Mouse (Mus musculus): ENCODE data around the gene Sema3f. TPM values are rescaled to one million over a fixed set of nuclear protein-coding genes. Genes with fewer than 3 reads are reported as not detected.

The Sema3f gene
- polyA plus RNA-seq, 1 experiment from 2014 or later, result 11.9 TPM

GRCm38 (mm10) chr9:107706781-107707211 lies 3.5 kb downstream of the Sema3f start:
- Histone ChIP-seq H3K27me3 (ENCODE audit: control insufficient read depth, insufficient read depth, low read length) (0 out of 2 replicates have a peak, but pooled peaks cover 2% of the 10 kb centered on the region), H3K9ac (ENCODE audit: low read length) (peak overlapping the region; percentile 84), H3K9me3 (ENCODE audit: control insufficient read depth, low read length) (no peaks in the 10 kb centered on the region), H3K36me3 (ENCODE audit: control insufficient read depth, insufficient read depth, low read length) (no peaks in the 10 kb centered on the region), H3K4me2 (peak overlapping the region; percentile 98), H3K4me1 (ENCODE audit: control insufficient read depth, insufficient read depth, low read length) (peaks cover 38% of the 10 kb centered on the region), H3K4me3 (ENCODE audit: low read depth, low read length) (peak overlapping the region; percentile 79), H3K27ac (ENCODE audit: low read depth, low read length) (peak overlapping the region; percentile 69)
- whole genome bisulfite sequencing, result under 1% methylated on average over 14 of the region's 14 CpGs
- 0 out of 2 replicates have a peak, but pooled peaks have one; percentile 5 for ATAC-seq (ENCODE audit: low FRiP score)
- peak; percentile 93 for DNase-seq (ENCODE audit: low spot score, missing footprints)

- H3K9ac ChIP-seq (ENCODE audit: low read length), result no peak overlapping the region
- H3K4me1 ChIP-seq (ENCODE audit: control insufficient read depth, insufficient read depth, low read length), result peaks cover 56% of the 10 kb centered on the region
- H3K4me3 ChIP-seq (ENCODE audit: low read depth, low read length), result no peak overlapping the region
- H3K27me3 ChIP-seq (ENCODE audit: control insufficient read depth, insufficient read depth, low read length), result 0 out of 2 replicates have a peak, but pooled peaks cover under 1% of the 10 kb centered on the region
- no peaks in the 10 kb centered on the region for H3K9me3 ChIP-seq (ENCODE audit: control insufficient read depth, low read length)
- H3K27ac ChIP-seq (ENCODE audit: low read depth, low read length), result no peak overlapping the region
- no peak for ATAC-seq (ENCODE audit: low FRiP score)
- peak; percentile 77 for DNase-seq (ENCODE audit: low spot score, missing footprints)
- H3K4me2 ChIP-seq, result no peak overlapping the region
- WGBS, result 66% methylated on average over 14 of the region's 14 CpGs
- H3K36me3 ChIP-seq (ENCODE audit: control insufficient read depth, insufficient read depth, low read length), result no peaks in the 10 kb centered on the region; the same call in 1 of the 2 replicates
Observed at GRCm38 (mm10) chr9:107703337-107704122, 6.7 kb downstream of the Sema3f start.

- no peak for ATAC-seq (ENCODE audit: low FRiP score)
- H3K4me2 ChIP-seq, result no peak overlapping the region
- no peak for DNase-seq (ENCODE audit: low spot score, missing footprints)
- H3K9me3 ChIP-seq (ENCODE audit: control insufficient read depth, low read length), result no peaks in the 10 kb centered on the region
- no peak overlapping the region for H3K27ac ChIP-seq (ENCODE audit: low read depth, low read length)
- H3K4me3 ChIP-seq (ENCODE audit: low read depth, low read length), result no peak overlapping the region
- 82% methylated on average over 3 of the region's 3 CpGs for WGBS
- H3K36me3 ChIP-seq (ENCODE audit: control insufficient read depth, insufficient read depth, low read length), result no peaks in the 10 kb centered on the region; the same call in 1 of the 2 replicates
- H3K4me1 ChIP-seq (ENCODE audit: control insufficient read depth, insufficient read depth, low read length), result peaks cover 60% of the 10 kb centered on the region
- no peaks in the 10 kb centered on the region for H3K27me3 ChIP-seq (ENCODE audit: control insufficient read depth, insufficient read depth, low read length)
- H3K9ac ChIP-seq (ENCODE audit: low read length), result no peak overlapping the region
Observed at GRCm38 (mm10) chr9:107702606-107703185, 7.6 kb downstream of the Sema3f start.

- H3K4me3 ChIP-seq (ENCODE audit: low read depth, low read length), result no peak overlapping the region
- no peaks in the 10 kb centered on the region for H3K9me3 ChIP-seq (ENCODE audit: control insufficient read depth, low read length)
- DNase-seq (ENCODE audit: low spot score, missing footprints) (no peak), ATAC-seq (ENCODE audit: low FRiP score) (no peak)
- peaks cover 60% of the 10 kb centered on the region for H3K4me1 ChIP-seq (ENCODE audit: control insufficient read depth, insufficient read depth, low read length)
- H3K27ac ChIP-seq (ENCODE audit: low read depth, low read length), result no peak overlapping the region
- no peaks in the 10 kb centered on the region for H3K27me3 ChIP-seq (ENCODE audit: control insufficient read depth, insufficient read depth, low read length)
- no peaks in the 10 kb centered on the region; the same call in 1 of the 2 replicates for H3K36me3 ChIP-seq (ENCODE audit: control insufficient read depth, insufficient read depth, low read length)
- no peak overlapping the region for H3K9ac ChIP-seq (ENCODE audit: low read length)
- WGBS, result 84% methylated on average over 12 of the region's 12 CpGs
- H3K4me2 ChIP-seq, result no peak overlapping the region
Observed at GRCm38 (mm10) chr9:107701594-107701993, 8.7 kb downstream of the Sema3f start.

- peak overlapping the region; percentile 24 for H3K9ac ChIP-seq (ENCODE audit: low read length)
Observed at GRCm38 (mm10) chr9:107700114-107700571, 10.1 kb downstream of the Sema3f start.

GRCm38 (mm10) chr9:107699376-107699980 lies 10.8 kb downstream of the Sema3f start:
- 5% methylated on average over 9 of the region's 9 CpGs for whole genome bisulfite sequencing
- Histone ChIP-seq H3K4me2 (peak overlapping the region; percentile 18; the same call in 1 of the 2 replicates), H3K9ac (ENCODE audit: low read length) (peak overlapping the region; percentile 6; the same call in 1 of the 2 replicates), H3K9me3 (ENCODE audit: control insufficient read depth, low read length) (no peaks in the 10 kb centered on the region), H3K4me1 (ENCODE audit: control insufficient read depth, insufficient read depth, low read length) (peaks cover 68% of the 10 kb centered on the region), H3K4me3 (ENCODE audit: low read depth, low read length) (no peak overlapping the region), H3K27me3 (ENCODE audit: control insufficient read depth, insufficient read depth, low read length) (no peaks in the 10 kb centered on the region), H3K27ac (ENCODE audit: low read depth, low read length) (peak overlapping the region; percentile 53), H3K36me3 (ENCODE audit: control insufficient read depth, insufficient read depth, low read length) (no peaks in the 10 kb centered on the region; the same call in 1 of the 2 replicates)
- ATAC-seq (ENCODE audit: low FRiP score) (peak; percentile 12; the same call in 1 of the 2 replicates), DNase-seq (ENCODE audit: low spot score, missing footprints) (peak; percentile 91)

More at GRCm38 (mm10) chr9:107700114-107700571, 10.1 kb downstream of the Sema3f start:
- WGBS, result 24% methylated on average over 6 of the region's 6 CpGs
- DNase-seq (ENCODE audit: low spot score, missing footprints) (peak; percentile 86), ATAC-seq (ENCODE audit: low FRiP score) (no peak)
- Histone ChIP-seq H3K4me1 (ENCODE audit: control insufficient read depth, insufficient read depth, low read length) (peaks cover 64% of the 10 kb centered on the region), H3K36me3 (ENCODE audit: control insufficient read depth, insufficient read depth, low read length) (no peaks in the 10 kb centered on the region; the same call in 1 of the 2 replicates), H3K4me3 (ENCODE audit: low read depth, low read length) (no peak overlapping the region), H3K4me2 (0 out of 2 replicates have a peak overlapping the region, but pooled peaks have one; percentile 7), H3K27me3 (ENCODE audit: control insufficient read depth, insufficient read depth, low read length) (no peaks in the 10 kb centered on the region), H3K27ac (ENCODE audit: low read depth, low read length) (peak overlapping the region; percentile 49; the same call in 1 of the 2 replicates), H3K9me3 (ENCODE audit: control insufficient read depth, low read length) (no peaks in the 10 kb centered on the region)

- H3K4me1 ChIP-seq (ENCODE audit: control insufficient read depth, insufficient read depth, low read length), result peaks cover 64% of the 10 kb centered on the region
- WGBS, result 6% methylated on average over 14 of the region's 14 CpGs
- no peaks in the 10 kb centered on the region; the same call in 1 of the 2 replicates for H3K36me3 ChIP-seq (ENCODE audit: control insufficient read depth, insufficient read depth, low read length)
Observed at GRCm38 (mm10) chr9:107698611-107699190, 11.6 kb downstream of the Sema3f start.

GRCm38 (mm10) chr9:107697811-107698521 lies 12.3 kb downstream of the Sema3f start:
- Histone ChIP-seq H3K9ac (ENCODE audit: low read length) (peak overlapping the region; percentile 36; the same call in 1 of the 2 replicates), H3K4me3 (ENCODE audit: low read depth, low read length) (no peak overlapping the region), H3K36me3 (ENCODE audit: control insufficient read depth, insufficient read depth, low read length) (no peaks in the 10 kb centered on the region; the same call in 1 of the 2 replicates), H3K4me2 (peak overlapping the region; percentile 32), H3K27me3 (ENCODE audit: control insufficient read depth, insufficient read depth, low read length) (no peaks in the 10 kb centered on the region), H3K4me1 (ENCODE audit: control insufficient read depth, insufficient read depth, low read length) (peaks cover 71% of the 10 kb centered on the region), H3K27ac (ENCODE audit: low read depth, low read length) (peak overlapping the region; percentile 81), H3K9me3 (ENCODE audit: control insufficient read depth, low read length) (no peaks in the 10 kb centered on the region)
- peak; percentile 92 for DNase-seq (ENCODE audit: low spot score, missing footprints)
- peak; percentile 47 for ATAC-seq (ENCODE audit: low FRiP score)
- WGBS, result 7% methylated on average over 14 of the region's 14 CpGs

More at GRCm38 (mm10) chr9:107698611-107699190, 11.6 kb downstream of the Sema3f start:
- Histone ChIP-seq H3K4me2 (peak overlapping the region; percentile 18), H3K27me3 (ENCODE audit: control insufficient read depth, insufficient read depth, low read length) (no peaks in the 10 kb centered on the region), H3K9me3 (ENCODE audit: control insufficient read depth, low read length) (no peaks in the 10 kb centered on the region), H3K9ac (ENCODE audit: low read length) (peak overlapping the region; percentile 3), H3K4me3 (ENCODE audit: low read depth, low read length) (no peak overlapping the region), H3K27ac (ENCODE audit: low read depth, low read length) (peak overlapping the region; percentile 53)
- DNase-seq (ENCODE audit: low spot score, missing footprints), result peak; percentile 96
- peak; percentile 47; the same call in 1 of the 2 replicates for ATAC-seq (ENCODE audit: low FRiP score)
